Mouse (Mus musculus): ENCODE results near the gene Hspb8. TPM values are rescaled to one million over a fixed set of nuclear protein-coding genes. Genes with fewer than 3 reads are reported as not detected.

Gene Hspb8
- polyA plus RNA-seq, 1 experiment from 2014 or later, result 3.7 TPM

GRCm38 (mm10) chr5:116360751-116361150, 61.9 kb downstream of the Hspb8 start:
- WGBS, result 73% methylated on average over 4 of the region's 4 CpGs

More at GRCm38 (mm10) chr5:116360751-116361150, 61.9 kb downstream of the Hspb8 start:
- no peak overlapping the region for H3K27ac ChIP-seq (ENCODE audit: low read length)
- H3K27me3 ChIP-seq (replicated peaks; ENCODE audit: control insufficient read depth, insufficient read depth, low read length), result no peaks in the 10 kb centered on the region
- peaks cover 6% of the 10 kb centered on the region; the same call in 1 of the 2 replicates for H3K9me3 ChIP-seq (ENCODE audit: control insufficient read depth, low read length)
- no peak overlapping the region for H3K4me2 ChIP-seq (ENCODE audit: low read length)
- H3K4me1 ChIP-seq (replicated peaks; ENCODE audit: control insufficient read depth, insufficient read depth, low read length), result peaks cover 2% of the 10 kb centered on the region; the same call in 1 of the 2 replicates
- H3K36me3 ChIP-seq (ENCODE audit: control insufficient read depth, insufficient read depth), result no peaks in the 10 kb centered on the region
- ATAC-seq, result no peak
- H3K9ac ChIP-seq (replicated peaks; ENCODE audit: low read depth, low read length), result no peak overlapping the region
- no peak overlapping the region for H3K4me3 ChIP-seq (replicated peaks; ENCODE audit: low read length)

Other genes with a start within 250 kb of the Hspb8 start
- gene Ccdc60, start 133.9 kb downstream of the Hspb8 start, polyA plus RNA-seq (2015; fragmentation: Nextera tagmentation; extraction: Ambion mirVana), result 0.78 and 0.92 TPM in 2 replicates
- gene Srrm4, start 169.0 kb upstream of the Hspb8 start, polyA plus RNA-seq (2015; fragmentation: Nextera tagmentation; extraction: Ambion mirVana), result 32.4 and 33.9 TPM in 2 replicates

Measured in forebrain, embryonic 16.5 days (tissue).